Mouse (Mus musculus) testis, adult 2 months (tissue): Measurements from ENCODE around the gene Etv3. TPM values are rescaled to one million over a fixed set of nuclear protein-coding genes. Genes with fewer than 3 reads are reported as not detected.

Experiments used
- H3K27ac ChIP-seq: fragments of 200-500 bp; 2 replicates; pipeline ENCODE4 v1.5.1; 2012; ENCODE audit warnings: low read depth, low read length; ENCODE audit not compliant: control insufficient read depth, insufficient read depth
- H3K27me3 ChIP-seq: fragments of 200-500 bp; 2 replicates; pipeline ENCODE4 v1.6.1; 2012; ENCODE audit warnings: mild to moderate bottlenecking, low read length, moderate library complexity; ENCODE audit not compliant: control insufficient read depth, insufficient read depth
- H3K36me3 ChIP-seq: fragments of 200-500 bp; 2 replicates; pipeline ENCODE4 v1.6.1; 2012; ENCODE audit warnings: mild to moderate bottlenecking, low read length; ENCODE audit not compliant: control insufficient read depth, insufficient read depth
- H3K4me1 ChIP-seq: fragments of 200-500 bp; 2 replicates; pipeline ENCODE4 v1.6.1; 2012; ENCODE audit warnings: low read length; ENCODE audit not compliant: control insufficient read depth, insufficient read depth
- H3K4me3 ChIP-seq: fragments of 200-500 bp; 2 replicates; pipeline ENCODE4 v1.5.1; 2012; ENCODE audit warnings: low read depth, mild to moderate bottlenecking, low read length, moderate library complexity, mixed read lengths; ENCODE audit not compliant: control insufficient read depth
- CTCF ChIP-seq: fragments of 200-500 bp; IDR thresholded peaks from 2 replicates; pipeline ENCODE4 v1.5.1; 2012; ENCODE audit warnings: low read depth, mild to moderate bottlenecking, inconsistent platforms, low read length, moderate library complexity; ENCODE audit not compliant: control insufficient read depth, insufficient read depth, insufficient replicate concordance
- POLR2A ChIP-seq: fragments of 200-500 bp; IDR thresholded peaks from 2 replicates; pipeline ENCODE4 v1.6.1; 2012; ENCODE audit warnings: low read depth, mild to moderate bottlenecking, inconsistent platforms, low read length, moderate library complexity; ENCODE audit not compliant: control insufficient read depth
- polyA plus RNA-seq: library from polyadenylated mRNA; depleted of rRNA; stranded (reverse); fragments of >200 nt; gene quantifications from 2 replicates; pipeline ENCODE4 v1.2.3, GENCODE M21; 2012

Etv3 gene
- polyA plus RNA-seq, 1 experiment, result 4.0 TPM

- H3K4me1 ChIP-seq, result peaks cover 7% of the 10 kb centered on the region
- TF ChIP-seq POLR2A (no peak), CTCF (peak; percentile 81; the same call in 1 of the 2 replicates)
- H3K27me3 ChIP-seq, result no peaks in the 10 kb centered on the region
- H3K4me3 ChIP-seq, result peak overlapping the region; percentile 30
- H3K27ac ChIP-seq, result no peak overlapping the region
- no peaks in the 10 kb centered on the region for H3K36me3 ChIP-seq
Observed at GRCm38 (mm10) chr3:87508205-87508901, 16.9 kb upstream of the Etv3 start.

GRCm38 (mm10) chr3:87509061-87509460, 16.1 kb upstream of the Etv3 start:
- peaks cover 7% of the 10 kb centered on the region for H3K4me1 ChIP-seq
- TF ChIP-seq POLR2A, result no peak
- no peak for TF ChIP-seq CTCF
- H3K27ac ChIP-seq, result no peak overlapping the region

GRCm38 (mm10) chr3:87510832-87511231, 14.4 kb upstream of the Etv3 start:
- Histone ChIP-seq H3K36me3 (no peaks in the 10 kb centered on the region), H3K4me3 (no peak overlapping the region), H3K27ac (no peak overlapping the region), H3K4me1 (peaks cover 7% of the 10 kb centered on the region), H3K27me3 (no peaks in the 10 kb centered on the region)
- TF ChIP-seq CTCF (no peak), POLR2A (no peak)

More at GRCm38 (mm10) chr3:87509061-87509460, 16.1 kb upstream of the Etv3 start:
- no peaks in the 10 kb centered on the region for H3K27me3 ChIP-seq
- no peaks in the 10 kb centered on the region for H3K36me3 ChIP-seq
- H3K4me3 ChIP-seq, result no peak overlapping the region

- H3K4me3 ChIP-seq, result no peak overlapping the region
- H3K36me3 ChIP-seq, result no peaks in the 10 kb centered on the region
- TF ChIP-seq CTCF (no peak), POLR2A (no peak)
- peaks cover 7% of the 10 kb centered on the region for H3K4me1 ChIP-seq
- H3K27me3 ChIP-seq, result no peaks in the 10 kb centered on the region
- H3K27ac ChIP-seq, result no peak overlapping the region
Observed at GRCm38 (mm10) chr3:87511971-87512765, 13.0 kb upstream of the Etv3 start.

- H3K36me3 ChIP-seq, result no peaks in the 10 kb centered on the region
- TF ChIP-seq POLR2A (no peak), CTCF (no peak)
- H3K4me1 ChIP-seq, result no peaks in the 10 kb centered on the region
- no peak overlapping the region for H3K27ac ChIP-seq
- H3K4me3 ChIP-seq, result no peak overlapping the region
- no peaks in the 10 kb centered on the region for H3K27me3 ChIP-seq
Observed at GRCm38 (mm10) chr3:87515567-87516081, 9.6 kb upstream of the Etv3 start.

- H3K27me3 ChIP-seq, result no peaks in the 10 kb centered on the region
- no peak overlapping the region for H3K27ac ChIP-seq
- TF ChIP-seq POLR2A, result no peak
- H3K4me1 ChIP-seq, result no peaks in the 10 kb centered on the region
- H3K4me3 ChIP-seq, result no peak overlapping the region
- H3K36me3 ChIP-seq, result no peaks in the 10 kb centered on the region
Observed at GRCm38 (mm10) chr3:87518425-87518824, 6.8 kb upstream of the Etv3 start.

- Histone ChIP-seq H3K27me3 (no peaks in the 10 kb centered on the region), H3K36me3 (no peaks in the 10 kb centered on the region), H3K4me3 (no peak overlapping the region), H3K4me1 (peaks cover 3% of the 10 kb centered on the region), H3K27ac (no peak overlapping the region)
- TF ChIP-seq POLR2A (no peak), CTCF (no peak)
Observed at GRCm38 (mm10) chr3:87521126-87521525, 4.1 kb upstream of the Etv3 start.
